Mouse (Mus musculus): Measurements from ENCODE around the gene Ube2a. TPM values are rescaled to one million over a fixed set of nuclear protein-coding genes. Genes with fewer than 3 reads are reported as not detected.
"Not testable (repeated sequence)": the region's sequence is repeated elsewhere in the genome, so short reads cannot be mapped to it uniquely, and the experiment has no call there.

Ube2a gene
- polyA plus RNA-seq, 1 experiment from 2014 or later = 126 TPM

DNA sequence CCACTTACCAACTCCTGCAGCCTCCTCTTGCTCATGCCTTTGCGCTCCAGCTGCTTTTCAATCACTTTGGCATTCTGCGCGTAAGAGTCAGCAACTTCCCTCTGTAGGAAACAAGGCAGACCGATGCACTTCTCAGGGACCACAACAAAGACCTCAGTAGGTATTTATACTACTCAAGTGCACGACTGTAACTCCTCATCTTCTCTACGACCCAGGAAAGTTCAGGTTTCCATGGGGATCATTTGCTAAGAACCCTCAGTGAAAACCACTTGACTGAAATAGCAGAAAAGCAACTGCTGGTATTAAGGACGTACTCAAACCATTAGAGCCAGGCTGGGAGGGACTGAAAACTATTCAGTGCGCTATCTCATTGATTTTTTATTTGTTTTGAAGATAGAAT, 21.1 kb upstream of the Ube2a start:
- H3K27ac ChIP-seq = no peak overlapping the region
- no peak overlapping the region for H3K4me3 ChIP-seq
- no peaks in the 10 kb centered on the region for H3K9me3 ChIP-seq
- H3K36me3 ChIP-seq (replicated peaks) = peaks cover 27% of the 10 kb centered on the region
- 86% methylated on average over 8 of the region's 8 CpGs for WGBS
- DNase-seq (ENCODE audit: extremely low spot score, low spot score) = no peak
- H3K4me1 ChIP-seq = no peaks in the 10 kb centered on the region
- H3K27me3 ChIP-seq (ENCODE audit: poor library complexity, severe bottlenecking) = no peaks in the 10 kb centered on the region

DNA sequence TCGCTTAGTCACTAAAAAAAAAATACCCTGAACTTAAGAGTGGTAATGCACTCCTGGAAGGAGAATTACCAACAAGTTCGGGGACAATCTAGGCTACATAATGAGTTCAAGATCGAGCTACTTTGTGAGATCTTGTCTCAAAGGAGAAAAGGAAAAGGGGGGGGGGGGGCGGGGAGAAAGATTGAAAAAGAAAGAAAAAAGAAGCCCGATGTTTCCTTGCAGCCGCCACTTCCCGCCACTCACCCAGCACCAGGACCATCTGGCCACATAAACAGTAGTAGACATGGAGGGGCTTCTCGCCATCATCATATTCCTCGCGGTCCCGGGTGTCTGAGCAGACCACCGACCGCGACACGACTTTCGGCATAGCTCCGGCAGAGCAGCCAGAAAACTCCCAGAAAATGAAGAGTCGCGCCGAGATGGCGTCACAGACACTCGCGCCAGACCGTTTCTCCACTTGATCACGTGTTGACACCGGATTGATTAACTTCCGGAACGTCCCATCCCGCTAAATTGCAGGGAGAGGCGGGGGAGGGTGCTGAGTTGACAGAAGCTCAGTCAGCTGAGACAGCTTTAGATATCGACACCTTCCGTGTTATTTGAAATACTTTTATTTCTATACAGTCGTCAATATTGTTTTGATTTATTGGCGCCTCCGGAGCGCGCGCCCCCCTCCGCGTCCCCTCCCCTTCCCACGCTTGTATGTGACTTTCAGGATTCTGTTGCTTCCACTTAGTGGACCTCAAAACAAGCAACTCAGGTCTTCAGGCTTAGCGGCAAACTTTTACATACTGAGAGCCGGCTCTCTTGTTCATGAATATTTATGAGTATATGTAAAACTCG, 9.7 kb upstream of the Ube2a start:
- peak overlapping the region; percentile 81 for H3K27ac ChIP-seq
- H3K4me3 ChIP-seq = peak overlapping the region; percentile 57
- 19% methylated on average over 43 of the region's 44 CpGs for WGBS
- DNase-seq (ENCODE audit: extremely low spot score, low spot score) = peak; percentile 78
- 0 out of 2 replicates have a peak, but pooled peaks cover 7% of the 10 kb centered on the region for H3K36me3 ChIP-seq (replicated peaks)
- no peaks in the 10 kb centered on the region for H3K9me3 ChIP-seq
- H3K27me3 ChIP-seq (ENCODE audit: poor library complexity, severe bottlenecking) = no peaks in the 10 kb centered on the region
- H3K4me1 ChIP-seq = peaks cover 10% of the 10 kb centered on the region

DNA sequence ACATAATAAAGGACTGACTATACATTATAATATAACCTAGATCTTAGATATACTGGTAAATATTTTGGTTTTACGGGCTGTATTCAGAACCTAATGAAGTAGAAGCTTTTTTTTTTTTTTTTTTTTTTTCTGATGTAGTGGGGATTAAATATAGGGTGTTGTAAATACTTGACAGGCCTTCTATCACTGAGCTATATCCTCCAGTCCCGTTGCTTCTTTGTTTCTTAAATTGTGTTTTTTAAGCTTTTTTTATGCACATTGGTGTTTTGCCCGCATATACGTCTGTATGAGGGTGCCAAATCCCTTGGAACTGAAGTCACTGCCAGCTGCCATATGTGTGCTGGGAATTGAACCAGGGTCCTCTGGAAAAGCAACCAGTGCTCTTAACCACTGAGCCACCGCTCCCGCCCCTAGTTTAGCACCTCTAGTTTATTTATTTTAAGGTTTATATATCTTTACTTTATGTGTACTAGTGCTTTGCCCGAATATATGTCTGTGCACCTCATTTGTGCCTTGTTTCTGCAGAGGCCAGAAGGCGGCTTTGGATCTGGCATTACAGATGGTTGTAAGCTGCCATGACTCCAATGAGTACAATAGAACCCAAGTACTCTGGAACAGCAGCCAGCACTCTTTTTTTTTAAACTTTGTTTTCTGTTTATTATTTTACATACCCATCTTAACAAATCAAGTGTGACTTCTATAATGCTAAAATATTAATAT, 8.9 kb upstream of the Ube2a start:
- no peak for DNase-seq (ENCODE audit: extremely low spot score, low spot score)
- 54% methylated on average over 8 of the region's 8 CpGs for WGBS
- Histone ChIP-seq H3K9me3 (no peaks in the 10 kb centered on the region), H3K27me3 (ENCODE audit: poor library complexity, severe bottlenecking) (no peaks in the 10 kb centered on the region), H3K36me3 (replicated peaks) (0 out of 2 replicates have a peak, but pooled peaks cover 4% of the 10 kb centered on the region), H3K4me1 (peaks cover 10% of the 10 kb centered on the region), H3K27ac (peak overlapping the region; percentile 81; the same call in 1 of the 2 replicates), H3K4me3 (peak overlapping the region; percentile 57)

DNA sequence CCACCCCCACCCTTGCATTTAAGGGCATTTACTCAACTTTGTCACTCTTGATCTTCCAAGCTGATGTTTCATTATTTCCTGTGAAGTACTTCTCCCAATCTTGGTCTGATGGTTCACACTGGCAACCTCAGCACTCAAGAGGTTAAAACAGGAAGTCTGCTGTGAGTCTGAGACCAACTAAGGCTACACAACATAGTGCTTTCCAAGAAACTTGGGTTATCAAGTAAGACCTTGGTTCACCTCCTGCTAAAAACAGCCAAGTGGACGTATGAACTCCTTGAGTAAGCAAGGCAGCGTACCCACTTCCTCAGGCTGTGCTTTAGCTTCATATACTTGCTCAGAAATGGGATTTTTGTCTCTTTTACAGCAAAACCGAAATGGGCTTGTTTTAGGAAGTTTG, 3.3 kb upstream of the Ube2a start:
- Histone ChIP-seq H3K27me3 (ENCODE audit: poor library complexity, severe bottlenecking) (no peaks in the 10 kb centered on the region), H3K27ac (no peak overlapping the region), H3K4me3 (no peak overlapping the region), H3K36me3 (replicated peaks) (no peaks in the 10 kb centered on the region), H3K9me3 (peaks cover 6% of the 10 kb centered on the region; the same call in 1 of the 2 replicates), H3K4me1 (peaks cover 7% of the 10 kb centered on the region)
- no peak for DNase-seq (ENCODE audit: extremely low spot score, low spot score)
- WGBS = 83% methylated on average over 3 of the region's 3 CpGs

DNA sequence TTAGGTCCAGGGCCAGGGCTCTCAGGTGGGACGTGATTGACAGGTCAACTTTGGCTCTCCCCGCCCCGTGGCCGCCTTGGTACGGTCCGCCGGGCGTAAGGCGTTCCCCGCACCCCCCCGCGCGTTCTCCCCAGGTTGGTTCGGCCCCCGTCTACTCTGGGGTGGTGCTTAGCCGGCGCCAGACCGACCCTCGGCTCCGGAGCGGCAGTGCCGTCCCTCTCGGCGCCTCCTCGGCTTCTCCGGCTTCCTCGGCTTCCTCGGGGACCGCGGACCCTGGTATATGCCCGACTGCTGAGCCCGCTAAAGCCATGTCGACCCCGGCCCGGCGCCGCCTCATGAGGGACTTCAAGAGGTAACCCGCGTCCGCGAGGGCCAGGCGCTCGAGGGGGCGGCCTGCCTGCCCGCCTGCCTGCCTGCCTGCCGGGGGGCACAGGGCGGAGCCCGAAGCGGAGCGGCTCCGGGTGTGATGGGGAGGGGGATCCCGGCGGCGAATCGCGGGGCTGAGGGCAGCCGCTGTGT, 537 bp downstream of the Ube2a start:
- WGBS = 14% methylated on average over 57 of the region's 57 CpGs
- peak; percentile 83 for DNase-seq (ENCODE audit: extremely low spot score, low spot score)
- H3K4me3 ChIP-seq = peak overlapping the region; percentile 73
- peak overlapping the region; percentile 88 for H3K27ac ChIP-seq
- no peaks in the 10 kb centered on the region for H3K27me3 ChIP-seq (ENCODE audit: poor library complexity, severe bottlenecking)
- H3K9me3 ChIP-seq = peaks cover 6% of the 10 kb centered on the region; the same call in 1 of the 2 replicates
- peaks cover 12% of the 10 kb centered on the region; the same call in 1 of the 2 replicates for H3K36me3 ChIP-seq (replicated peaks)
- H3K4me1 ChIP-seq = peaks cover 9% of the 10 kb centered on the region

DNA sequence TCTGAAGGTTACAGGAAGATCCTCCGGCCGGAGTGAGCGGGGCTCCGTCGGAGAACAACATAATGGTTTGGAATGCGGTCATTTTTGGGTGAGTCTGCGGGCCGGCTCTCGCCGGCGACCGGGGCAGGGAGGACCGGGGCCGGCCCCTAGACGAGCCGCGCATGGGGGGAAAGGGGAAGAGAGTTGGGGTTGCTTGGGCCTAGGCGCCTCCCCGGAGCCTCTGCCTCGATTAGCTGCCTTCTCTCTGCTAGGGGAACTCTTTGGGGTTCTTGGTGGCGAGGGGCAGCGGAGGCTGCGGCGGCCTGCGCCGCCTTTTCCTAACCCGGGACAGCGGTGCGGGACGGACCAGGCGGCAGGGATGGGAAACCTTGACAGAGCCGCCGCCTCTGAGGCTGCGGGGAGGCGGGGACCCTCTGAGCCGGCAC, 1.0 kb downstream of the Ube2a start:
- peak overlapping the region; percentile 73 for H3K4me3 ChIP-seq
- H3K4me1 ChIP-seq = peaks cover 9% of the 10 kb centered on the region
- DNase-seq (ENCODE audit: extremely low spot score, low spot score) = peak; percentile 24
- H3K27ac ChIP-seq = peak overlapping the region; percentile 88
- no peaks in the 10 kb centered on the region for H3K27me3 ChIP-seq (ENCODE audit: poor library complexity, severe bottlenecking)
- peaks cover 12% of the 10 kb centered on the region; the same call in 1 of the 2 replicates for H3K36me3 ChIP-seq (replicated peaks)
- 21% methylated on average over 31 of the region's 36 CpGs for WGBS
- peaks cover 6% of the 10 kb centered on the region; the same call in 1 of the 2 replicates for H3K9me3 ChIP-seq

DNA sequence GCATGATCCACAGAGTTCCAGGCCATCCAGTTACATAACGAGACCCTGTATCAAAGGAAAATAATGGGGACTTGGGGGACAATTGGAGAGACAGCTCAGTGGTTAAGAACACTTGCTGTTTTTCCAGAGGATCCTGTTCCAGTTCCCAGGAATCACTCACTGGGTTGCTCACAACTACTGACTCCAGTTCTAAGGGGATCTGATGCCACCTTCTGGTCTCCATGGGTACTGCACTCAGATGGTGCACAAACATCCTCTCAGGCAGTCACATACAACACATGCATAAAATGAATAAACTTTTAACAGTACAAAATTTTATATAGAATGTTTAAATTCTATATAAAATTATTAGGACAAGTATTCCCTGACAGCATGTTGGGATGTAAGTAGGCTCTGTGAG, 11.0 kb downstream of the Ube2a start:
- H3K27me3 ChIP-seq (ENCODE audit: poor library complexity, severe bottlenecking) = no peaks in the 10 kb centered on the region
- no peak for DNase-seq (ENCODE audit: extremely low spot score, low spot score)
- 96% methylated on average over 1 of the region's 1 CpGs for WGBS
- no peak overlapping the region for H3K27ac ChIP-seq
- H3K36me3 ChIP-seq (replicated peaks) = peaks cover 57% of the 10 kb centered on the region
- no peak overlapping the region for H3K4me3 ChIP-seq
- no peaks in the 10 kb centered on the region for H3K4me1 ChIP-seq
- peaks cover 3% of the 10 kb centered on the region; the same call in 1 of the 2 replicates for H3K9me3 ChIP-seq

DNA sequence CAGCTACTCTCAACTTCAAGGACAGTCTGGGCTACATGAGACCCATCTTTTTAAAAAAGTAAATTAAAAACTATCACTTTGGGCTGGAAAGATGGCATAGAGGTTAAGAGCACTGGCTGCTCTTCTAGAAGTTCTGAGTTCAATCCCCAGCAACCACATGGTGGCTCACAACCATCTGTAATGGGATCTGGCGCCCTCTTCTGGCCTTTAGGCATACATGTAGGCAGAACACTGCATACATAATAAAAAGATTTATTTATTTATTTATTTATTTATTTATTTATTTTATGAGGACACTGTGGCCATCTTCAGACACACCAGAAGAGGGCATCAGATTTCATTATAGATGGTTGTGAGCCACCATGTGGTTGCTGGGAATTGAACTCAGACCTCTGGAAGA, 25.2 kb downstream of the Ube2a start:
- not testable (repeated sequence) for H3K4me1 ChIP-seq; H3K9me3 ChIP-seq; H3K4me3 ChIP-seq; H3K36me3 ChIP-seq (replicated peaks); H3K27ac ChIP-seq; DNase-seq (ENCODE audit: extremely low spot score, low spot score); H3K27me3 ChIP-seq (ENCODE audit: poor library complexity, severe bottlenecking)
- 21% methylated on average over 1 of the region's 1 CpGs for WGBS

DNA sequence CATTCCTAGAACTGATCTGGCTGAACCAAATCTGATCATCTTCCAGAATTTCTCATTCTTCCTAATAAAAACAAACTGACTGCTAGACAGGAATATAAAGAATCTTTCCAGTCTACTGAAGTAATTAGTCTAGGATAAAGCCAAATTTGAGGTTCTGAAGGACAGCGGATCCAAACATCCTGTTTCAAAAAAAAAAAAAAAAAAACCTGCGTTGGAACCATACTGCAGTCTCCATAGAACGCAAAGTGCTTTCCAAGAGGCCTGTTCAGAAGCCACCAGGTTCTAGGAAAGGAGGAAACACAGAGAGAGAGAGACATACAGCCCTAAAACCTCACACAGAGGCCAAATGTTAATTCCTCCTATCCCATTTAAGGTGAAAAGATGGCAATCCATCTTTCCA, 28.0 kb downstream of the Ube2a start:
- DNase-seq (ENCODE audit: extremely low spot score, low spot score) = no peak
- WGBS = 29% methylated on average over 3 of the region's 3 CpGs
- no peaks in the 10 kb centered on the region for H3K9me3 ChIP-seq
- peaks cover 10% of the 10 kb centered on the region; the same call in 1 of the 2 replicates for H3K4me1 ChIP-seq
- H3K36me3 ChIP-seq (replicated peaks) = no peaks in the 10 kb centered on the region
- peak overlapping the region; percentile 69 for H3K4me3 ChIP-seq
- peak overlapping the region; percentile 88; the same call in 1 of the 2 replicates for H3K27ac ChIP-seq
- no peaks in the 10 kb centered on the region for H3K27me3 ChIP-seq (ENCODE audit: poor library complexity, severe bottlenecking)

DNA sequence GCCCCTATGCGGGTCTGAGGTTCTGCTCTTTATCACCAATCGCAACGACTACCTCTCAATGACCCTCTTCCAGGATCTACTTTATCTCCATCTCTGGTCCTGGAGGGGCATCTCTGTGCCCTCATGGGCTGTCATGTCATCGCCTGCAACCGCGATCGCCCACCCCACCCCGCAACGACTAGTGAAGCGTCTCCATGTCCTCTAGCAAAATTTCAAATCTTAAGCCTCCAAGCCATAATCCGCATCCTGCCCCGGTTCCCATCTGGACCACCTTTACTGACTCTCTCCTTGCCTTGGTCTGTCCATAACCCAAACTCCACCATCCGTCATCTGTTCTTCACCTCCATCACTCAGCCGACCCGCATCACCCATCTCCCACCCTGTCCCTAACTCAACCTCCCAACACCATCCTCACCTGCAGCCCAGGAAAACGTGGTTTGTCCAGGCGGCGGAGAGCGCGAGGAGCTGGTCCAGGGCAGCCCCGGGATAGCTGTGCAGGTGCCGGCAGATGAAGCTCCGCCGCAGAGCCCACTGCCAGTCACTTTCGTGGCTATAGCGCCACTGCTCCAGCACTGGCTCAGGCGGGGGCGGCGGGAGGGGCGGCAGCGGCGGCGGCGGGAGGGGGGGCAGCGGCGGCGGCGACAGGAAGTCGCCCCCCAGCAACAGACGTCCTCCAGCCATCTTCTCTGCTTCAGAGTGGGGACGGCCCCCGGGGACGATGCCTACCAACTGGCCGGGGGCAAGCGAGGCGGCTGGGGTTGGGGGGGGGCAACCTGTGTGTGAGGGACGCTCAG, 28.8 kb downstream of the Ube2a start, which contains the start of gene Nkrf:
Nkrf (minus strand) TSS at position 579 of the 794 bp plus-strand sequence.
- 16% methylated on average over 40 of the region's 47 CpGs for WGBS
- Histone ChIP-seq H3K4me3 (peak within 1 kb of the TSS; percentile 69), H3K27me3 (ENCODE audit: poor library complexity, severe bottlenecking) (no peaks in the 10 kb centered on the region), H3K36me3 (replicated peaks) (no peaks in the 10 kb centered on the region), H3K9me3 (no peaks in the 10 kb centered on the region), H3K27ac (peak within 1 kb of the TSS; percentile 88), H3K4me1 (peaks cover 10% of the 10 kb centered on the region; the same call in 1 of the 2 replicates)
- peak; percentile 33 for DNase-seq (ENCODE audit: extremely low spot score, low spot score)

DNA sequence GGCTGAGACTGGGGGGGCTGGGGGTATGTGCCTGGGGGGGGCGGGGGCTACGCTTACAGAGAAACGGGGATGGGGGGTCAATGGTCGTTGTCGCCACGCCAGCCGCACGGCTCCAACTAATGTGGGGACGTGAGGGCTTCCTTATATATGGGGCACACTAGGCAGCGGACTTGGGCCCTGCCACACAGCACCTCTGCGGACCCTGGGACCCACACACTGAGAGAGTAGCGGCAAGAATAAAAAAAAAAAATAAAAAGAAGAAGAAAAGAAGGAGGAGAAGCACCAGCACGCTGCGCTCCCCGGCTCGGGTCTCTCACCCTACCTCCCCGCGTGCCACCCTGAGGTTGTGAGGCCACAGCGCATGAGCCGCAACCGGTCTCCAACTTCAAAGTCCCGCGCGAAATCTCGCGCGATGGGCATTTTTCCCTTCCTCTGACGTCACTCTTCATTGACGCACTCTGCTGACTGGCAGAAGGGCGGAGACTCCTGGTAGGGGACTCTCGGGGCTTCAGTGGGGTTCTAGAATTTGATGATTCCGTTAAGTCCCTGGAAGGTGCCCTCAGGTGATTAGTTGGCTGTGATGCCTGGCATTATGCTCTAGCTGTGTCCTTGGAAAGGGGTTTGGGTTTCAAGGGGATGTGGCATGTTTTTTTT, 29.5 kb downstream of the Ube2a start:
- no peaks in the 10 kb centered on the region for H3K27me3 ChIP-seq (ENCODE audit: poor library complexity, severe bottlenecking)
- 21% methylated on average over 31 of the region's 32 CpGs for WGBS
- H3K4me3 ChIP-seq = peak overlapping the region; percentile 69
- H3K27ac ChIP-seq = peak overlapping the region; percentile 88
- peak; percentile 87 for DNase-seq (ENCODE audit: extremely low spot score, low spot score)
- no peaks in the 10 kb centered on the region for H3K9me3 ChIP-seq
- no peaks in the 10 kb centered on the region for H3K36me3 ChIP-seq (replicated peaks)
- peaks cover 10% of the 10 kb centered on the region; the same call in 1 of the 2 replicates for H3K4me1 ChIP-seq

Data from forebrain, embryonic 10.5 days (tissue).